Mouse (Mus musculus): ENCODE results near the gene Slc8a1. TPM values are rescaled to one million over a fixed set of nuclear protein-coding genes. Genes with fewer than 3 reads are reported as not detected.

Slc8a1 gene
- polyA plus RNA-seq (2014; fragmentation: Nextera tagmentation; extraction: Ambion mirVana), result 9.2 and 18.6 TPM in 2 replicates

- H3K9ac ChIP-seq (ENCODE audit: low read length), result no peak within 1 kb of the TSS
These were observed at the start of gene Slc8a1 for GRCm38 (mm10) chr17:81738311-81738755. TSS of gene Slc8a1 (minus strand) at chr17:81738377.

GRCm38 (mm10) chr17:81787350-81787749, 49.2 kb upstream of the Slc8a1 start:
- H3K9ac ChIP-seq (ENCODE audit: low read length), result no peak overlapping the region
- ATAC-seq (0 out of 2 replicates have a peak, but pooled peaks have one; percentile 58), DNase-seq (ENCODE audit: low spot score) (peak; percentile 59)
- H3K4me3 ChIP-seq (ENCODE audit: low read depth, low read length), result no peak overlapping the region
- no peak overlapping the region for H3K27ac ChIP-seq (ENCODE audit: low read depth, low read length)
- H3K27me3 ChIP-seq (replicated peaks; ENCODE audit: control insufficient read depth, insufficient read depth, low read length), result no peaks in the 10 kb centered on the region
- no peaks in the 10 kb centered on the region for H3K36me3 ChIP-seq (ENCODE audit: control insufficient read depth, insufficient read depth, low read length)
- no peaks in the 10 kb centered on the region for H3K9me3 ChIP-seq (replicated peaks; ENCODE audit: control insufficient read depth, low read length)
- no peaks in the 10 kb centered on the region for H3K4me1 ChIP-seq (ENCODE audit: control insufficient read depth, insufficient read depth, low read length)
- WGBS, result 40% methylated on average over 4 of the region's 4 CpGs
- H3K4me2 ChIP-seq (ENCODE audit: low read length), result no peak overlapping the region

More at GRCm38 (mm10) chr17:81738311-81738755, at the start of gene Slc8a1:
- Histone ChIP-seq H3K27me3 (replicated peaks; ENCODE audit: control insufficient read depth, insufficient read depth, low read length) (no peaks in the 10 kb centered on the region), H3K36me3 (ENCODE audit: control insufficient read depth, insufficient read depth, low read length) (no peaks in the 10 kb centered on the region), H3K4me1 (ENCODE audit: control insufficient read depth, insufficient read depth, low read length) (no peaks in the 10 kb centered on the region), H3K4me2 (ENCODE audit: low read length) (no peak within 1 kb of the TSS), H3K4me3 (ENCODE audit: low read depth, low read length) (no peak within 1 kb of the TSS), H3K27ac (ENCODE audit: low read depth, low read length) (0 out of 2 replicates have a peak within 1 kb of the TSS, but pooled peaks have one; percentile 27), H3K9me3 (replicated peaks; ENCODE audit: control insufficient read depth, low read length) (no peaks in the 10 kb centered on the region)
- DNase-seq (ENCODE audit: low spot score) (peak; percentile 83), ATAC-seq (peak; percentile 86)
- 52% methylated on average over 14 of the region's 14 CpGs for WGBS

GRCm38 (mm10) chr17:81782326-81782725, 44.1 kb upstream of the Slc8a1 start:
- Histone ChIP-seq H3K36me3 (ENCODE audit: control insufficient read depth, insufficient read depth, low read length) (no peaks in the 10 kb centered on the region), H3K4me1 (ENCODE audit: control insufficient read depth, insufficient read depth, low read length) (no peaks in the 10 kb centered on the region), H3K4me3 (ENCODE audit: low read depth, low read length) (no peak overlapping the region), H3K9me3 (replicated peaks; ENCODE audit: control insufficient read depth, low read length) (no peaks in the 10 kb centered on the region), H3K27me3 (replicated peaks; ENCODE audit: control insufficient read depth, insufficient read depth, low read length) (no peaks in the 10 kb centered on the region), H3K4me2 (ENCODE audit: low read length) (no peak overlapping the region), H3K27ac (ENCODE audit: low read depth, low read length) (no peak overlapping the region), H3K9ac (ENCODE audit: low read length) (no peak overlapping the region)
- 93% methylated on average over 4 of the region's 4 CpGs for WGBS
- DNase-seq (ENCODE audit: low spot score), result no peak
- ATAC-seq, result no peak

- Histone ChIP-seq H3K4me1 (ENCODE audit: control insufficient read depth, insufficient read depth, low read length) (no peaks in the 10 kb centered on the region), H3K27ac (ENCODE audit: low read depth, low read length) (no peak overlapping the region), H3K27me3 (replicated peaks; ENCODE audit: control insufficient read depth, insufficient read depth, low read length) (no peaks in the 10 kb centered on the region), H3K36me3 (ENCODE audit: control insufficient read depth, insufficient read depth, low read length) (no peaks in the 10 kb centered on the region), H3K9ac (ENCODE audit: low read length) (no peak overlapping the region), H3K4me2 (ENCODE audit: low read length) (no peak overlapping the region), H3K4me3 (ENCODE audit: low read depth, low read length) (no peak overlapping the region), H3K9me3 (replicated peaks; ENCODE audit: control insufficient read depth, low read length) (no peaks in the 10 kb centered on the region)
- ATAC-seq (no peak), DNase-seq (ENCODE audit: low spot score) (no peak)
- 86% methylated on average over 5 of the region's 5 CpGs for WGBS
These were observed 43.3 kb upstream of the Slc8a1 start for GRCm38 (mm10) chr17:81781491-81781890.

- WGBS, result 86% methylated on average over 4 of the region's 4 CpGs
- no peaks in the 10 kb centered on the region for H3K9me3 ChIP-seq (replicated peaks; ENCODE audit: control insufficient read depth, low read length)
- no peaks in the 10 kb centered on the region for H3K27me3 ChIP-seq (replicated peaks; ENCODE audit: control insufficient read depth, insufficient read depth, low read length)
- no peak overlapping the region for H3K4me3 ChIP-seq (ENCODE audit: low read depth, low read length)
- H3K4me1 ChIP-seq (ENCODE audit: control insufficient read depth, insufficient read depth, low read length), result no peaks in the 10 kb centered on the region
- H3K9ac ChIP-seq (ENCODE audit: low read length), result no peak overlapping the region
- no peak overlapping the region for H3K4me2 ChIP-seq (ENCODE audit: low read length)
- ATAC-seq (no peak), DNase-seq (ENCODE audit: low spot score) (no peak)
- H3K36me3 ChIP-seq (ENCODE audit: control insufficient read depth, insufficient read depth, low read length), result no peaks in the 10 kb centered on the region
- no peak overlapping the region for H3K27ac ChIP-seq (ENCODE audit: low read depth, low read length)
These were observed 41.7 kb upstream of the Slc8a1 start for GRCm38 (mm10) chr17:81779883-81780282.

GRCm38 (mm10) chr17:81750664-81751063, 12.5 kb upstream of the Slc8a1 start:
- H3K9ac ChIP-seq (ENCODE audit: low read length), result no peak overlapping the region

GRCm38 (mm10) chr17:81743034-81743433, 4.9 kb upstream of the Slc8a1 start:
- H3K4me2 ChIP-seq (ENCODE audit: low read length), result no peak overlapping the region
- no peaks in the 10 kb centered on the region for H3K27me3 ChIP-seq (replicated peaks; ENCODE audit: control insufficient read depth, insufficient read depth, low read length)
- no peak overlapping the region for H3K9ac ChIP-seq (ENCODE audit: low read length)
- no peaks in the 10 kb centered on the region for H3K9me3 ChIP-seq (replicated peaks; ENCODE audit: control insufficient read depth, low read length)
- H3K27ac ChIP-seq (ENCODE audit: low read depth, low read length), result no peak overlapping the region
- WGBS, result 86% methylated on average over 2 of the region's 2 CpGs
- DNase-seq (ENCODE audit: low spot score), result no peak
- ATAC-seq, result no peak
- no peaks in the 10 kb centered on the region for H3K36me3 ChIP-seq (ENCODE audit: control insufficient read depth, insufficient read depth, low read length)
- H3K4me1 ChIP-seq (ENCODE audit: control insufficient read depth, insufficient read depth, low read length), result no peaks in the 10 kb centered on the region
- H3K4me3 ChIP-seq (ENCODE audit: low read depth, low read length), result no peak overlapping the region

More at GRCm38 (mm10) chr17:81750664-81751063, 12.5 kb upstream of the Slc8a1 start:
- no peak for ATAC-seq
- Histone ChIP-seq H3K27ac (ENCODE audit: low read depth, low read length) (no peak overlapping the region), H3K9me3 (replicated peaks; ENCODE audit: control insufficient read depth, low read length) (no peaks in the 10 kb centered on the region), H3K4me2 (ENCODE audit: low read length) (no peak overlapping the region), H3K4me1 (ENCODE audit: control insufficient read depth, insufficient read depth, low read length) (no peaks in the 10 kb centered on the region), H3K4me3 (ENCODE audit: low read depth, low read length) (no peak overlapping the region), H3K36me3 (ENCODE audit: control insufficient read depth, insufficient read depth, low read length) (no peaks in the 10 kb centered on the region), H3K27me3 (replicated peaks; ENCODE audit: control insufficient read depth, insufficient read depth, low read length) (no peaks in the 10 kb centered on the region)
- no peak for DNase-seq (ENCODE audit: low spot score)
- WGBS, result 80% methylated on average over 2 of the region's 2 CpGs

GRCm38 (mm10) chr17:81740576-81740975, 2.4 kb upstream of the Slc8a1 start:
- no peaks in the 10 kb centered on the region for H3K9me3 ChIP-seq (replicated peaks; ENCODE audit: control insufficient read depth, low read length)
- no peak overlapping the region for H3K4me2 ChIP-seq (ENCODE audit: low read length)
- no peaks in the 10 kb centered on the region for H3K27me3 ChIP-seq (replicated peaks; ENCODE audit: control insufficient read depth, insufficient read depth, low read length)
- ATAC-seq (no peak), DNase-seq (ENCODE audit: low spot score) (no peak)
- no peak overlapping the region for H3K27ac ChIP-seq (ENCODE audit: low read depth, low read length)
- WGBS, result 73% methylated on average over 6 of the region's 6 CpGs
- H3K4me3 ChIP-seq (ENCODE audit: low read depth, low read length), result no peak overlapping the region
- no peak overlapping the region for H3K9ac ChIP-seq (ENCODE audit: low read length)
- H3K4me1 ChIP-seq (ENCODE audit: control insufficient read depth, insufficient read depth, low read length), result no peaks in the 10 kb centered on the region
- H3K36me3 ChIP-seq (ENCODE audit: control insufficient read depth, insufficient read depth, low read length), result no peaks in the 10 kb centered on the region

- Histone ChIP-seq H3K36me3 (ENCODE audit: control insufficient read depth, insufficient read depth, low read length) (no peaks in the 10 kb centered on the region), H3K4me2 (ENCODE audit: low read length) (no peak overlapping the region), H3K27ac (ENCODE audit: low read depth, low read length) (0 out of 2 replicates have a peak overlapping the region, but pooled peaks have one; percentile 27), H3K4me1 (ENCODE audit: control insufficient read depth, insufficient read depth, low read length) (no peaks in the 10 kb centered on the region), H3K4me3 (ENCODE audit: low read depth, low read length) (no peak overlapping the region), H3K9ac (ENCODE audit: low read length) (no peak overlapping the region), H3K9me3 (replicated peaks; ENCODE audit: control insufficient read depth, low read length) (no peaks in the 10 kb centered on the region), H3K27me3 (replicated peaks; ENCODE audit: control insufficient read depth, insufficient read depth, low read length) (no peaks in the 10 kb centered on the region)
- 96% methylated on average over 2 of the region's 2 CpGs for WGBS
- ATAC-seq (no peak), DNase-seq (ENCODE audit: low spot score) (no peak)
These were observed 398 bp downstream of the Slc8a1 start for GRCm38 (mm10) chr17:81737779-81738178.

Measured in forebrain, embryonic 14.5 days (tissue).